Mouse (Mus musculus) 3134 (cell line): ENCODE data around the gene Bdh1.
A peak's percentile ranks its signal among the peaks of the same experiment; 100 is the strongest.
"Not testable (repeated sequence)": the region's sequence is repeated elsewhere in the genome, so short reads cannot be mapped to it uniquely, and the experiment has no call there.

ENCODE experiments used
- DNase-seq: peaks from one replicate; pipeline ENCODE4 v3.0.0-alpha.2; 2011; ENCODE audit warnings: low spot score; ENCODE audit not compliant: insufficient read length; ENCODE audit errors: extremely low read depth

The Bdh1 gene

DNA sequence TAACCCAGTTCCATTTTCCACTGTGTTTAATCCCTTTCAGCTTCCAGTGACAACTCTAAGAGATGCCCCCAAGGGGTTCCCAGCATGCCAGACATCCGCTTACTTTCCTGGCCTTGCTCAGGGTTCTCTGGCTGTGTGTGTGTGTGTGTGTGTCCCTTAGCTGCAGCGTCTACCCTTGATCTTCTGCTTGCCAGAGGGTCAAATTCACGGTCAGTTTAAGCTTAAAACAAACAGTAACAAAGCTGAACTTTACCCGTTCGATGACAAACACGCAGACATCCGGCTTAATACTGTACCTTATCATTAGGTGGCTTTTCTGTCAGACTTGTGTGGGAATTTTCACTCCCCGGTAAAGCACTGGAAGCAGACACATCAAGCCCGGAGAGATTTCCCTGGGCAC lies at the start of gene Bdh1:
Gene Bdh1, plus strand, starts transcription at position 281 of the 400 bp plus-strand sequence.
- DNase-seq = no peak

DNA sequence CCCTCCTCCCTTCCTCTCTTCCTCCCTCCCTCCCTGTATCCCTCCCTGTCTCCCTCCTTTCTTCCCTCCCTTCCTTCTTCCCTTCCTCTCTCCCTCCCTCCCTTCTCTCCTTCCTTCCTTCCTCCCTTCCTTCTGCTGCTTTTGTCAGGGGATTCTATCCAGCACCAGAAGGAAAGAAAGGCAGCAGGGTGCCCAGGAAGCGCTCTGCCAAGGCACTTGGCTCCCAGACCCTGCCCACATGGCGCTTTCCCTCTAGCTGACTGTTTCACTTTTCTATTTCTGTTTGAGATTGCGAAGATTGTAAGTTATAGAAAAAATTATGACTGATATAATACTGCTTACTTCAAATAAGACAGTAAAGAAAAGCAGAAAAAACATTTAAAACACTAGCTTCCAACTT lies 49.8 kb upstream of the Bdh1 start:
- not testable (repeated sequence) for DNase-seq

DNA sequence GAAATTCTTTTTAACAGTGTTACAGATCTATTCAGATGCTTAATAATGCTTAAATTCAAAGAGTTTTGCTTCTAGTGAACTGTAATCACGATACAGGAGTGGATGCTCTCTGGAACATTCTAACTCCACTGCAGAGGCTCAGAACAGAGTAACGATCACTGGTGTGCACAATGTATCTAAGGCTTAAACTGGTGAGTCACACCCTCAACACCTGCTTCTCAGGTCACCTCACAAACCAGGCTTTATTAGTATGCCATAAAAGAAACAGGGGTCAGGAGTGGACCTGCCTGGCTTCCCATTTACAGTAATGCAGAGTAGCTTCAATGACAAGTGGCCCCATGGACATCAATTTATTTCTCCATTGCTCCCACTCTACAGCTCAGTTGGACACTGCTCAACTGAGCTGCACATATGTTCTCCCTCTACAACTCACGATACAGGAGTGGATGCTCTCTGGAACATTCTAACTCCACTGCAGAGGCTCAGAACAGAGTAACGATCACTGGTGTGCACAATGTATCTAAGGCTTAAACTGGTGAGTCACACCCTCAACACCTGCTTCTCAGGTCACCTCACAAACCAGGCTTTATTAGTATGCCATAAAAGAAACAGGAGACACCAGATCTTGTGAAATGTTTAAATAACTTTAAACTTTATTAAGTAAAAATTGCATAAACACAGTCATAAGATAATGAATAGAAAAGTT lies 46.0 kb upstream of the Bdh1 start:
- DNase-seq = not testable (repeated sequence)

DNA sequence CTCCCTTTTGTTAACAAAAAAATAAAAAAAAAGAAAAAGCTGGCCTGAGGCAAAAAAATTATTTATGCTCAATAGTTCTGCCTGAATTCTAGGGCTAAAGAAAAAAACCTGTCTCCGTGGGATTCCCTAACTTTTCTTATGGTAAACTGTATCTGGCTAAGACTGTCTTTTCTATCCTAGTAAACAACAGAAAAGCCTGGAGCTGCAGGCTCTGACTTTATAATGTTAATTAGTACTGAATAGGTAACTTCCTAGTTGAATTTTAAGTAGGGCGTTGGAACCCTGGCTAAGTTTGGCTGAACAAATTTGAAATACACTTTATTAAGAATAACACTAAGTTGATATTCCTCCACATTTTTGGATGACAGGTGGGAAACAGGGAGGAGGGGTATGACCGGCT lies 33.8 kb upstream of the Bdh1 start:
- DNase-seq = not testable (repeated sequence)

DNA sequence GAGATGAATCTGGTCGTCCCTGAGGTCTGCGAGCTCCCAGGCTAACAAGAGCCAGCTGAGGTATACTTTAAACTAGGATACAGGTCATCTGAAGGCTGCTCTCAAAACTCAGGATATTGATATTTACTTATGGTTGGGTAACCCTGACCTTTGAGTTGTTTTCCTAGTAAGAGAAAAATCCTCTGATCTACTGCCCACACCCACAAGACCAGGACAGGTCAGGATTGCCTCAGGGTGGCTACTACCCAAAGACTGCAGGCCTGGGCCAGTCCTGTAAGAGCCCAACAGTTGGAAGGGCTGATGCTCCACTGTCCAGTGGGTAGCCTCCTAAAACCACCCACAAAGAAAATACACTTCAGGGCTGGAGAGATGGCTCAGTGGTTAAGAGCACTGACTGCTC lies 22.8 kb upstream of the Bdh1 start:
- no peak for DNase-seq

DNA sequence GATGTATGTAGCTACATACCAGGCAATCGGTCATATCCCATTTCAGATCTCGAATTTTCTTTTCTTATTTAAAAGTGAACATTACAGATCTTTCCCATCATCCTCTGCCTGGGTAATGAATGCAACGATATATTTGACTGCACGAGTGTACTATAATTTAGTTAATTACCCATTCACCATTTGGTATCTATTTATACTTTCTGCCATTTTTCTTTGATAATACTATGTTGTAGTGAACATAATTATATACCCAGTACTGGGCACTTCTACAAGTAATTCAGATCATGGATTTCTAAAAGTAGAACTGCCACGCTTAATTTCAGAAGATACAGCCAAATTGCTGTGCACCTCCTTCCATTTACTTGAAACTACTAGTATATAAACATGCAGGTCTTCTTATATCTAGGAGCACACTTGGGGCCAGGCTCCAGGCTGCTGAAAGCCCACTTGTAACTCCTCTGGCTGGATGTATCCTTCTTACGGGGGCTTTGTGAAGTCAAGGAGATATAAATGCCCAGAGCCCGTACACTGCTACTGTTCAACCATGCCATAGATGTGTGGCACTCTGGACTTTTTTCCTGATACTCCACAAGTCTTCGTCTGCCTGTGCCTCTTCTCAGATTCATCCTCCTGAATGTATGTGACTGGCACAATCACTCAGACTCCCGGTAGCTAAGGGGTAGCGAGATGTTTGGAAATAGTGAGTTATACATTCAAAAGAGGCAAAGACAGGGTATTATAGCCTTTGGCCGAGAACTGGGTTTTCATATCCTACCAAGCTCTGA lies 21.0 kb upstream of the Bdh1 start:
- DNase-seq = no peak

DNA sequence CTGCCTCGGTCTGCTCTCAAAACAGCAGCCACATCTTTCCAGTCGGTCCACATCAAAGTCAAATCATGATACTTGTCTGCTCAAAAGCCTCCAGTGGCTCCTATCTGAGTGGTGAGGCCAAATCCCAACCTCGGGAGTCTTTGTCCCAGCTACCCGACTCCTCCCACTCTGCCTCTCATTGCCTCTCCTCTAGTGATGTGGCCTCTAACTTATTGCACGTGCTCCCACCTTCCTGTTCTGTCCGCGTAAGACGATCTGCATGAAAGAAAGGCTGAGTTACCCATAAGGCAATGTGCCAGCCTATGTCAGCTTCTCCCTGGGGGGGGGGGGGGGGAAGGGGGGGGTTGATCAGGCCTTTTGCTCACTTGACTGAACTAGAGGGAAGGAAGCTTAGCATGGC lies 20.0 kb upstream of the Bdh1 start:
- no peak for DNase-seq

DNA sequence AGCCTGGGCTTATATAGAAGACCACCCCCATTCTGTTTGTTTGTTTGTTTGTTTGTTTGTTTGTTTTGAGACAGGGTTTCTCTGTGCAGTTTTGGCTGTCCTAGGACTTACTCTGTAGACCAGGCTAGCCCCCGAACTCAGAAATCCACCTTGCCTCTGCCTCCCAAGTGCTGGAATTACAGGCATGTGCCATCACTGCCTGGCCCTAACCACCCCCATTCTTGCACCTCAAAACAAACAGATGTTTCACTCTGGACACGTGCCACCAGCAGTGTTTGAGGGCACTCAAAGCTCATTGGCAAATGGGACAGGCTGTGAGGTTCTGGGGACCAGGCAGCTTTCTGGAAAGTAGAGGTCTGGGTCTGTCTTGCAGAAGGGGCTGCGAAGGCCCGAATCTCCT lies 18.1 kb upstream of the Bdh1 start:
- DNase-seq = no peak

DNA sequence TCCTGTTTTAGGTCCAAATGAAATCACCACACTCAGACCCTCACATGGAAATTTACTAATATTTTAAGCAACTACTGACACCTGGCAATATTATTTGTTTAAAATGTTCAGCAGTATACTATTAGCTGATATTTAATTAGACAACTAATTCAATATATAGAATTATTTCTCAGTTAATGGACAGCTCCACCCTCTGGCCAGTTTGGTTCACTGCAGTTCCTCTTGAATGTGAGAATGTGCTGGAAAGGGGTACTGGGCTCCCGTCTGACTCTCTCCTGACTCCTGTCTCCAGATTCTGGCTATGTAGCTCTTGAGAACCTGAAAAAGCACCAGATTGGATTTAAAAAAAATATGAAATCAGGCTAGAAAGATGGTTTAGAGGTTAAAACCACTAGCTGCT lies 17.0 kb upstream of the Bdh1 start:
- DNase-seq = no peak

DNA sequence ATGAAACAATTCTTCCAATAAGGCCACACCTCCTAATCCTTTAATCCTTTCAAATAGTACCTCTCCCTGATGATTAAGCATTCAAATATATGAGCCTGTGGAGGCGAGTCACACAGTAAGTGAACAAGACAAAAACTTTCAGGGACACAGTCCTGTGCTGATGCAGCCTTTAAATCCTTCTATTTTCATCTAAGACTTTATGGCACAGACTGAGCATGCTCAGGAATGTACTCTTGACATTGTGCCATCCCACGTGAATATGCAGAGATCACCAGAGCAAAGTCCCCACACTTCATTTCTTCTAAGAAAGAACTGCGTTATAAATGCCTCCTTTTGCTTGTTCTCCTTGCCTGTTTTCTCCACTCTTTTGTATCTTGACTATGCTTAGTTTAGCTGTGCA lies 14.2 kb upstream of the Bdh1 start:
- DNase-seq = no peak

DNA sequence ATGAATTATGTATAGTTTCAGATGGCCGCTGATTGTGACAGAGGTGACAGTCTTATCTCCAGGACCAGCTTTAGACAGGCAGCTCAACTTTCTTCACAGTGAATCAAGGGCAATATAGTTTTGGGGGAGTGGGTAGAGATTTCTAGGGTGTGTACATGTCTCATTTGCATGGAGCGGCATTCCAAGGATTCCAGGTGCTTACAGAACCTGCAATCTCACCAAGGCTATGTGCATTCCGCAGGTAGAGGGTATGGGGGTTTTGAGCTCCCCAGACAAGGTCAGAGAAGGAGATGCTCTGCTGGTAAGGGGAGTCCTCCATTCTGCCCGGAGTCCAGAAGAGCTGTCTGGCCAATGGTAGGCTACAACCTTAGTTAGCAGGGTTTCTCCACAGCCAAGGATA lies 11.1 kb upstream of the Bdh1 start:
- DNase-seq = no peak

DNA sequence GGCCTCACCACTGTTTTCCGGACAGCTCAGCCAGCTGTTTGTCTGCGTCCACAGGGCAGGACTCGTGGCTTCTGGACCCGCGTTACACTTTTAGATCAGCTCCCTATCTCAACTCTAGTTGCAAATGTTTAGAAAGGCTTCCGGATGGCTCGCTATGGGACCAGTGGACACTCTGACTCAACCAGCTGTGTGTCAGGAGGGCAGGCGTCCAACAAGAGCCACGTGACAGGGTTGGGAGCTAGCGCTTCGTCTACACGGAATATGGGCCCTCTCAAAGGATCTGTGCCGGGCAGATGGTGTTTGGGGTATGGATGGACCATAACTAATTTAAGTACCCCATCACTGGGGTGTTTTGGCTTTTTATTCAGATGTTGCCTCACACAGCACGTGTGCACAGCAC lies 9.8 kb upstream of the Bdh1 start:
- DNase-seq = peak; percentile 74

DNA sequence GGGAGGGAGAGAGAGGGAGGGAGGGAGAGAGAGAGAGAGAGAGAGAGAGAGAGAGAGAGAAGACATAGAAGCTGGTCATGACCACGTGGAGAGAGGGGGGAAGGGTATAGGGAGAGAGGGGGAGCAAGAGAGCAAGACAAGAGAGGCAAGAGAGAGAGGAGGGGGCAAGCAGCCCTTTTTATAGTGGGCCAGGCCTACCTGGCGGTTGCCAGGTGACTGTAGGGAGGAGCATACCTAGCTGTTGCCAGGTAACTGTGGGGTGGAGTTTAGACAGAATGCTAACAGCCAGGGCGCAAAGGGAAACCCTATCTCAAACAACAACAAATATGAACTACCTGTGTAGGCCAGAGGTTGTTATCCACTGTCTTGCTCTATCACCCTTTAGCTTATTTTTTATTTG lies 8.3 kb upstream of the Bdh1 start:
- DNase-seq = no peak

DNA sequence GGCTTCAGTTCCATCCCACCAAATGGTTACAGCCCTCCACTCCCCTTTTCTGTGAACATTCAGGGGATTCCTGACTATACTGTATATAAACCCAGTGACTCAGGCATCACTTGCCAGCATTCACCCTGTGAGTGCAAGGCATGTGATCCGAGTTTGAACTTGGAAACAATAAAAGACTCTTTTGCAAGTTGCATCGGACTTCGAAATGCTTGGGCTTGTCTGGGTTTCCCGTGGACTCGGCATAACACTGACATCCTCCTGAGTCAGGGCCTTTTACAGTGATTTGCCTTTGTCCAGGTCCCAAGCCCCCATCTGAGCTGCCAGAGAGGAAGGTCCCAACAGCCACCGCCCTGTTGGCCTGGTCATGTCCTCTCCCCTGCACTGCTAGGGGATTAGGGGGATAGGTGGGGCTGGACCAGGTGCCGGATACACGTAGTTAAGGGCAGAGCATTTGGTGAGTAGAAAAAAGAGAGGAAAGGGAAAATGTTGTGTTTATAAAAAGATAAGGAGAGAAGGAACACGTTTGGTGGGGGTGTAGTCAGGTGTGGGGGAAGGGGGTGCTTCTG lies 6.1 kb upstream of the Bdh1 start:
- DNase-seq = no peak

DNA sequence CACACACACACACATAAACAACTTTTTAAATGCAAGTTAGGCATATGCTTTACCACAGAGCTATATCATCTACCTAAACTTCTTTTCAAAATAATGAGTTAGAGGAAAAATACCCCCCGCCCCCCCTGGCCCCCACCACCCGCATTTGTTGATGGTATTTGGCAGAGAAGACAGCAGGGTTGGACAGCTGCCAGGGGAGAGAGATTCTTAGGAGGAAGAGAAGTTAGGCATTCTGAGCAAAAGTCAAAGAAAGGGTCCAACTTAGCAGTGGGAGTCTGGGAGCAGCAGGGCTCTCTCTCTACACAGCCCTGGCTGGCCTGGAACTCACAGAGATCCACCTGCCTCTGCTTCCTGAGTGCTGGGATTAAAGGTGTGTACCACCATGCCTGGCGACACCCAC lies 3.4 kb upstream of the Bdh1 start:
- DNase-seq = no peak

DNA sequence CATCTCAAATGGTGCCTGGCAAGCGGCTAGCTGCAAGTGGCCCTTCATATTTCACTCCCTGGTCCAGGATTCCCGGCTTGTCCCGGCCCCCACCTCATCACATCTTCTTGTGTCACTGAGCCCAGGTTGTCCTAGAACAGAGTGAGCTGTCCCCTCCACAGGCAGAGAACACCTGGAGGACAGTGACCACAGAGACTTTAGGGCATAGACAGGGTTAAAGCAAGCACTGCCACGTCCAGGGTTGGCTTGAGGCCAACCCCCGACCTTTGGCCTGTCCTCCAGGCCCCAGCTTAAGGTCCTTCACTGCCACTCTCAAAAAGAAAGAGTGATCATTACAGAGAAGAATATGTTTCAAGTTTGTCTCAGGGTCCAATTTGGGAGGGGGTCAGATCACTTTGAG lies 2.6 kb upstream of the Bdh1 start:
- DNase-seq = no peak

DNA sequence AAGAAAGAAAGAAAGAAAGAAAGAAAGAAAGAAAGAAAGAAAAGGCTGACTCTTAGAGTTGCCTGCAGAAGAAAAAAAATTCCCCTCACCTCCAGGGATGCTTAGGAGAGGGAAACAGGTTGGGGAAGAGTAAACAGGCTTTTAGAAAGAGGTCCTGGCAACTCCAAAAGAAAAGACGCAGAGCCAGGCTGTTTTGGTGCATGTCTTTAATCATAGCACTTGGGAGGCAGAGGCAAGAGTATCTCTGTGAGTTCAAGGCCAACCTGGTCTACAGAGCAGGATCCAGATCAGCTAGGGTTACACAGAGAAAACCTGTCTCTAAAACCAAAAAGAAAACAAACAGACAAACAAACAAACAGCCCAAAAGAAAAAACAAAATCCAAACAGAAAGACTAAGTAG lies 642 bp downstream of the Bdh1 start:
- DNase-seq = no peak

DNA sequence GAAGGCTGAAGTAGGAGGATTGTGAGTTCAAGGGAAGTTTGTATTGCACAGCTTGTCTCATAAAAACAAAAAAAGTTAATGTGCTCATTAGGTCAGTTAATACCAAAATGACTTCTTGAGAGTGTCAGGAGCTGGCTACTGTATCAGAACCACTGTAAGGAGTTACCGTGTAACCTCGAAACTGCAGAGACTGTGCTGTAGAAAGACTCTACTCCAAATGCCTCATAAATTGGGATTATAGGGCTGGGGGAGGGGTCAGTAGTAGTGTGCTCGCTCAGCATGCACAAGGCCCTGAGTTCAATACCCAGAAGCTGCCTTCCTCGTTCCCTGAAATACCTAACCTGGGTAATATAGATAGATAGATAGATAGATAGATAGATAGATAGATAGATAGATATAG lies 1.3 kb downstream of the Bdh1 start:
- DNase-seq = no peak

DNA sequence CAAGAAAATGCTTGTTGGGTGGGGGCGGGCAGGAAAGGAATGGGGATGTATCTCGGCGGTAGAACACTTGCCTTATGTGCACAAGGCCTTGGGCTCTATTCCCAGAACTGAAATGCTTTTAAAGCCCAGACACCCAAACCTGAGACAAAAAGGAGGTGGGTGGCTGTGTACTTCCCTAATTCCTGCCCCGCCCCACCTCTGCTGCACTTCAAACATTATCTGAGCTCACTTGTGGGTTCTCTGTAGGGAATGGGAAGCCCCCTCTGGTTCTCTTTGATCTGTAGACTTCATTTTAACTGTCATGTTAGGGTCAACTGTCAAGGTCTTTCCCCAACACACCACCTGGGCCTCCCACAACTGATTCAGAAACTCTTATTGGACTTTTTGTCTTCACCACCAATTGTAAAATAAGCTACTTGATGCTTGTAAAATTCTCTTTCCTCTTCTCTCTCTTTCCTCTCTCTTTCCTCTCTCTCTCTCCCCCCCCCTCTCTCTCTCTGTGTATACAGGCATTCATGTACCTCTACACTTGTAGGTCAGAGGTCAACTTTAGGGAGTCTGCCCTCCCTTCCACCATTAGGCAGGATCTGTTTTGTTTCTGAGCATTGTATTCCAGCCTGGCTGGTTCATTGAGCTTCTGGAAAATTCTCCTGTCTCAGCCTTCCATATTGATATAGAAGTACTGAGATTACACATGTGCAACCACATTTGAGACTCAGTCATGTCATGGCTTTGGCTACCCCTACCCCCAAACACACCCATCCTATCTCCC lies 2.5 kb downstream of the Bdh1 start:
- no peak for DNase-seq

DNA sequence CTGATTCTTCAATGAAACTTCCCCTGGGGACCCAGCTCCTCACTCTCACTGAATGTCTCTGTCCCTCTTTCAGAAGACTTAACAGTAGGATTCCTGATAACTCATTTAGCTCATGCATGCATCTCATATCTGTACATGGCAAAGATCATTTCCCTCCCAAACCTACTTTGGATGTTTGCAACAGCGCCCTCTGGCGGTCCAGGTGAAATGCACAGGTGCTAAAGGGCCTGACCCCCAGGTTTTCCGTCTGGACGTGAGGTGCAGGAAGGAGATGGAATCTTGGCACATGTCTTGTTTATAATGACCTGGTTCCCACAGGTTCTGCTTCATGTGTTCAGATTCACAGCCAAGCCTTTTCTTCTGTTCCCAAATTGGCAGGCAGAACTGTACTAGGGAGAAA lies 3.4 kb downstream of the Bdh1 start:
- no peak for DNase-seq

DNA sequence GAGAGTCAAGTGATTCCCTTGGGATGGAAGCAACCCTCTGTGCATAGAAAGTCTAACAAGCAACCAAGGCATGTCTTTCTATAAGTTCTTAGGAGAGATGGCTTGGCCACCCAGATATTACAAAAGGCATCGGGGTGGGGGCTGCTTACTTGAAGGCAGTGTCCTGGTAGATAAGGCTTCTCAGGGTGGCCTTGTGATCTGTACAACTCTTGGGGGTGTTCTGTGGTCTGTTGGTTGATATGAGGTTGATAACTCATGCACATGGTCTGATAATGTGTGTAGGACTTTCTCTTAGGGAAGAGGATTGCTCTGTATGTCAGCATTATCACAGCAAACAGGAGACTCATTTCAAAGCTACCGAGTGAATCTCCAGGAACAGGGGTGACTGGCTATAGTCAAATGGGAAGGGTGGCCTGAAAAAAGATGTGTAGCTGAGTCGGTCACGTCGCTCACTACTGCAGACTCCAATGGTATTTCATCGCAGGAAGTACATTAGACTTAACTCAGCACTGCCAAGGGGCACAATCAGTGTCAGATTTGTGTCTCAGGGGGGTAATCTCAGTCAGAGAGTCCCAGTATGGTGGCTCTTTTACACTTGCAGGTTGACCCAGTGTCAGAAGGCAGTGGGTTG lies 4.5 kb downstream of the Bdh1 start:
- DNase-seq = no peak
